Comparison of ENCODE assay signal across 1 mouse cellular context in the genomic region with DNA sequence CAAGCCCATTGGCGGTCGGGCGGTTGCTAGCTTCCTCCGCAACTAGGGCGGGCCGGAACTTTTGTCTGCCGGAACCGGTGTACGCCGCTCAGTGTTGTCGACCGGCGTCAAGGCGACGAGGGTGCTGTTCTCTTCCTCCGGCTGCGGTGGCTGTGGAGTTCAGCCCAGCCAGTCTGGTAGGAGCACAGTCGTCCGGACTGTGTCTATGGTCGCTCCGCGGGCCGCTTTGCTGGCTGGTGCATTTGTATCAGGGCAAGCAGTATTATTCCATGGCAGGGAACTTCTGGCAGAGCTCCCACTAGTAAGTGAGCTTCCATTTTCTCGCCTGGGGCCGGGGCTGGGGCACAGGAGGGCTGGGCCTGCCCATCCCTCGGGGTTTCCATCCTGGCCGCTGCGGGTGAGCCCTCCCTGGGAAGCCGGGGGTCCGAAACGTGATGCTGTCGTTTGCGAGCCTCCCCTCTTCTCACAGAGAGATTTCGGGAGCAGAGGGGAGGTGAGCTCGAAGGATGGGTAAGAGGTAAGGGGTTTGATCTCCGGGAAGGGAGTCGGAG.
TF ChIP-seq lines count a peak whose summit lies in the region.

A gene (plus strand): TSS at position 87 of the 551 bp plus-strand sequence.

TF ChIP-seq in MEL, 35 proteins besides CTCF, POLR2A, EP300 and RAD21 (continued from another document):
- no peak for TF ChIP-seq MAZ (IDR thresholded peaks at IDR 0.05; ENCODE audit: low read depth, low read length)
